Mouse (Mus musculus): ENCODE data around the gene Dynlt1f.
"Not testable (repeated sequence)": the region's sequence is repeated elsewhere in the genome, so short reads cannot be mapped to it uniquely, and the experiment has no call there.

DNA sequence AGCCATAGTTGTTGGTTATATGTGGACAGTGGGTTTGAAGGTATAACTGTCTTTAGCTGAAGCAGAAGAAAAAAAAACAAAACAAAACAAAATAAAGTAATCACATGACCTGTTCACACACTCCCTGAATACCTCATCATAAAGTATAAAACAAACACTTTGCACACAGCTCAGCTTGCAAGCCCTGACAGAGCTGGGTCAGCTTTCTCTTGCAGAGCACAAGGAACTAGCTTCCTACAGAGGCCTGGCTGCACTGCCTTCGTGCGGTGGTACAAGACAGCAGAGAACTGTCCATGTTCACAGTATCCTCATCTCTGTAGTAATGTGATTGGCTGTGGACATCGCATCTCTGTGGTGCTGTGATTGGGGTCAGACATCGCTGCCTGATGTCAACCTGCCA lies 25.3 kb downstream of the Dynlt1f start:
- TF ChIP-seq CTCF (IDR thresholded peaks at IDR 0.05; ENCODE audit: control insufficient read depth, insufficient read depth, insufficient replicate concordance, low read depth, low read length); POLR2A (IDR thresholded peaks at IDR 0.05; ENCODE audit: control insufficient read depth, low read depth, low read length): not testable (repeated sequence)
